Mouse (Mus musculus) hindbrain, embryonic 15.5 days (tissue): ENCODE data around the gene Gpr18. TPM values are rescaled to one million over a fixed set of nuclear protein-coding genes. Genes with fewer than 3 reads are reported as not detected.

Source experiments
- ATAC-seq: fragments of 200-750 bp; cut with Nextera tagmentation; 2 replicates; pipeline ENCODE4 v1.8.0; 2017; ENCODE audit warnings: low read depth, moderate number of reproducible peaks, moderate TSS enrichment; ENCODE audit not compliant: low FRiP score
- H3K27ac ChIP-seq: fragments of 300-500 bp; sonication (generic); replicated peaks from 2 replicates; pipeline ENCODE4 v1.5.1; 2015; ENCODE audit warnings: mild to moderate bottlenecking, inconsistent platforms
- H3K27me3 ChIP-seq: fragments of 300-500 bp; sonication (generic); 2 replicates; pipeline ENCODE4 v1.6.1; 2015; ENCODE audit warnings: control low read depth, inconsistent platforms
- H3K36me3 ChIP-seq: fragments of 300-500 bp; sonication (generic); 2 replicates; pipeline ENCODE4 v1.6.1; 2015; ENCODE audit warnings: control low read depth, inconsistent platforms
- H3K4me1 ChIP-seq: fragments of 300-500 bp; sonication (generic); replicated peaks from 2 replicates; pipeline ENCODE4 v1.6.1; 2015; ENCODE audit warnings: control low read depth, inconsistent platforms
- H3K4me2 ChIP-seq: fragments of 300-500 bp; sonication (generic); 2 replicates; pipeline ENCODE4 v1.6.1; 2015; ENCODE audit warnings: moderate library complexity, mild to moderate bottlenecking, inconsistent platforms
- H3K4me3 ChIP-seq: fragments of 300-500 bp; sonication (generic); 2 replicates; pipeline ENCODE4 v1.5.1; 2015; ENCODE audit warnings: mild to moderate bottlenecking, inconsistent platforms
- H3K9ac ChIP-seq: fragments of 300-500 bp; sonication (generic); 2 replicates; pipeline ENCODE4 v1.6.1; 2015; ENCODE audit warnings: inconsistent platforms
- H3K9me3 ChIP-seq: fragments of 300-500 bp; sonication (generic); 2 replicates; pipeline ENCODE4 v1.6.1; 2016; ENCODE audit warnings: control low read depth, inconsistent platforms
- WGBS: fragments of 180-500 bp; shearing (Covaris S2); methylation state at CpG from one replicate; pipeline ENCODE4 v1.1.7; 2015; 5-methylcytosine and 5-hydroxymethylcytosine counted together
- polyA plus RNA-seq: library from polyadenylated mRNA; unstranded; fragments of >200 nt; fragmentation: Nextera tagmentation; extraction: Ambion mirVana; gene quantifications from 2 replicates; pipeline ENCODE4 v1.2.1, GENCODE M21; 2015

Gpr18 gene
- polyA plus RNA-seq, 1 experiment from 2014 or later = 0.19 TPM

GRCm38 (mm10) chr14:121916311-121917094 is 922 bp upstream of the Gpr18 start:
- no peak for ATAC-seq
- H3K9me3 ChIP-seq = no peaks in the 10 kb centered on the region
- no peaks in the 10 kb centered on the region for H3K4me1 ChIP-seq
- no peak overlapping the region for H3K27ac ChIP-seq
- H3K4me2 ChIP-seq = no peak overlapping the region
- no peak overlapping the region for H3K4me3 ChIP-seq
- peaks cover 8% of the 10 kb centered on the region for H3K36me3 ChIP-seq
- WGBS = 86% methylated on average over 6 of the region's 6 CpGs
- H3K9ac ChIP-seq = no peak overlapping the region
- H3K27me3 ChIP-seq = no peaks in the 10 kb centered on the region

GRCm38 (mm10) chr14:121915143-121915542 is 438 bp downstream of the Gpr18 start:
- Histone ChIP-seq H3K9me3 (no peaks in the 10 kb centered on the region), H3K9ac (no peak overlapping the region), H3K27me3 (no peaks in the 10 kb centered on the region), H3K36me3 (peaks cover 9% of the 10 kb centered on the region), H3K4me3 (no peak overlapping the region), H3K27ac (no peak overlapping the region), H3K4me2 (no peak overlapping the region), H3K4me1 (no peaks in the 10 kb centered on the region)
- 93% methylated on average over 5 of the region's 5 CpGs for WGBS
- no peak for ATAC-seq

GRCm38 (mm10) chr14:121912501-121912900 is 3.1 kb downstream of the Gpr18 start:
- no peak overlapping the region for H3K4me2 ChIP-seq
- H3K9me3 ChIP-seq = no peaks in the 10 kb centered on the region
- 95% methylated on average over 7 of the region's 7 CpGs for WGBS
- no peak for ATAC-seq
- no peak overlapping the region for H3K27ac ChIP-seq
- no peaks in the 10 kb centered on the region for H3K27me3 ChIP-seq
- H3K36me3 ChIP-seq = peaks cover 29% of the 10 kb centered on the region
- no peaks in the 10 kb centered on the region for H3K4me1 ChIP-seq
- no peak overlapping the region for H3K4me3 ChIP-seq
- H3K9ac ChIP-seq = no peak overlapping the region

- Histone ChIP-seq H3K4me2 (no peak overlapping the region), H3K9me3 (no peaks in the 10 kb centered on the region), H3K4me1 (no peaks in the 10 kb centered on the region), H3K27ac (no peak overlapping the region), H3K36me3 (peaks cover 41% of the 10 kb centered on the region), H3K9ac (no peak overlapping the region), H3K27me3 (no peaks in the 10 kb centered on the region), H3K4me3 (no peak overlapping the region)
- 94% methylated on average over 6 of the region's 6 CpGs for WGBS
- ATAC-seq = no peak
Measured at GRCm38 (mm10) chr14:121909868-121910267, 5.7 kb downstream of the Gpr18 start.

GRCm38 (mm10) chr14:121906992-121907681 is 8.4 kb downstream of the Gpr18 start:
- Histone ChIP-seq H3K36me3 (peaks cover 38% of the 10 kb centered on the region), H3K27me3 (no peaks in the 10 kb centered on the region)
- whole genome bisulfite sequencing = 90% methylated on average over 11 of the region's 11 CpGs

GRCm38 (mm10) chr14:121906341-121906991 is 9.1 kb downstream of the Gpr18 start:
- no peaks in the 10 kb centered on the region for H3K4me1 ChIP-seq
- H3K27me3 ChIP-seq = no peaks in the 10 kb centered on the region
- no peak overlapping the region for H3K27ac ChIP-seq
- peaks cover 38% of the 10 kb centered on the region for H3K36me3 ChIP-seq
- WGBS = 86% methylated on average over 8 of the region's 8 CpGs
- no peak overlapping the region for H3K4me2 ChIP-seq
- no peaks in the 10 kb centered on the region for H3K9me3 ChIP-seq
- no peak for ATAC-seq
- H3K9ac ChIP-seq = no peak overlapping the region
- no peak overlapping the region for H3K4me3 ChIP-seq

More at GRCm38 (mm10) chr14:121906992-121907681, 8.4 kb downstream of the Gpr18 start:
- no peaks in the 10 kb centered on the region for H3K4me1 ChIP-seq
- no peak for ATAC-seq
- H3K9ac ChIP-seq = no peak overlapping the region
- no peak overlapping the region for H3K27ac ChIP-seq
- H3K4me2 ChIP-seq = no peak overlapping the region
- H3K9me3 ChIP-seq = no peaks in the 10 kb centered on the region
- no peak overlapping the region for H3K4me3 ChIP-seq

- Histone ChIP-seq H3K4me3 (no peak overlapping the region), H3K4me1 (no peaks in the 10 kb centered on the region), H3K4me2 (no peak overlapping the region), H3K36me3 (peaks cover 33% of the 10 kb centered on the region), H3K27ac (no peak overlapping the region), H3K9ac (no peak overlapping the region), H3K27me3 (no peaks in the 10 kb centered on the region), H3K9me3 (no peaks in the 10 kb centered on the region)
- ATAC-seq = no peak
- 77% methylated on average over 3 of the region's 3 CpGs for WGBS
Measured at GRCm38 (mm10) chr14:121904754-121905153, 10.8 kb downstream of the Gpr18 start.

- Histone ChIP-seq H3K36me3 (peaks cover 23% of the 10 kb centered on the region), H3K4me3 (no peak overlapping the region), H3K27me3 (no peaks in the 10 kb centered on the region), H3K9ac (no peak overlapping the region), H3K27ac (no peak overlapping the region), H3K9me3 (no peaks in the 10 kb centered on the region), H3K4me2 (no peak overlapping the region), H3K4me1 (no peaks in the 10 kb centered on the region)
- WGBS = 95% methylated on average over 7 of the region's 7 CpGs
- no peak for ATAC-seq
Measured at GRCm38 (mm10) chr14:121903381-121903876, 12.2 kb downstream of the Gpr18 start.

GRCm38 (mm10) chr14:121901511-121901910 is 14.1 kb downstream of the Gpr18 start:
- no peak overlapping the region for H3K9ac ChIP-seq
- ATAC-seq = no peak
- H3K27ac ChIP-seq = no peak overlapping the region
- no peak overlapping the region for H3K4me2 ChIP-seq
- no peak overlapping the region for H3K4me3 ChIP-seq
- no peaks in the 10 kb centered on the region for H3K4me1 ChIP-seq
- no peaks in the 10 kb centered on the region for H3K9me3 ChIP-seq
- no peaks in the 10 kb centered on the region for H3K27me3 ChIP-seq
- H3K36me3 ChIP-seq = peaks cover 10% of the 10 kb centered on the region; the same call in 1 of the 2 replicates
- WGBS = 94% methylated on average over 6 of the region's 6 CpGs

- 82% methylated on average over 3 of the region's 3 CpGs for WGBS
- no peak overlapping the region for H3K27ac ChIP-seq
- no peak overlapping the region for H3K4me2 ChIP-seq
- no peaks in the 10 kb centered on the region for H3K27me3 ChIP-seq
- no peaks in the 10 kb centered on the region for H3K4me1 ChIP-seq
- H3K9ac ChIP-seq = no peak overlapping the region
- ATAC-seq = no peak
- no peak overlapping the region for H3K4me3 ChIP-seq
- H3K9me3 ChIP-seq = no peaks in the 10 kb centered on the region
- no peaks in the 10 kb centered on the region for H3K36me3 ChIP-seq
Measured at GRCm38 (mm10) chr14:121899071-121899470, 16.5 kb downstream of the Gpr18 start.

- Histone ChIP-seq H3K4me3 (no peak overlapping the region), H3K27ac (no peak overlapping the region), H3K4me2 (no peak overlapping the region), H3K9me3 (no peaks in the 10 kb centered on the region), H3K4me1 (no peaks in the 10 kb centered on the region), H3K27me3 (no peaks in the 10 kb centered on the region), H3K36me3 (no peaks in the 10 kb centered on the region), H3K9ac (no peak overlapping the region)
- ATAC-seq = no peak
- 91% methylated on average over 11 of the region's 11 CpGs for WGBS
Measured at GRCm38 (mm10) chr14:121898509-121898908, 17.1 kb downstream of the Gpr18 start.

- ATAC-seq = no peak
- H3K27ac ChIP-seq = no peak overlapping the region
- 74% methylated on average over 2 of the region's 2 CpGs for WGBS
Measured at GRCm38 (mm10) chr14:121897773-121898172, 17.8 kb downstream of the Gpr18 start.

More at GRCm38 (mm10) chr14:121897773-121898172, 17.8 kb downstream of the Gpr18 start:
- Histone ChIP-seq H3K27me3 (no peaks in the 10 kb centered on the region), H3K4me1 (no peaks in the 10 kb centered on the region), H3K9me3 (no peaks in the 10 kb centered on the region), H3K4me2 (no peak overlapping the region), H3K36me3 (no peaks in the 10 kb centered on the region), H3K4me3 (no peak overlapping the region), H3K9ac (no peak overlapping the region)
